Mouse (Mus musculus): ENCODE results near the gene Nr2f6. TPM values are rescaled to one million over a fixed set of nuclear protein-coding genes. Genes with fewer than 3 reads are reported as not detected.

Gene Nr2f6
- polyA plus RNA-seq, 1 experiment from 2014 or later = 24.1 TPM

DNA sequence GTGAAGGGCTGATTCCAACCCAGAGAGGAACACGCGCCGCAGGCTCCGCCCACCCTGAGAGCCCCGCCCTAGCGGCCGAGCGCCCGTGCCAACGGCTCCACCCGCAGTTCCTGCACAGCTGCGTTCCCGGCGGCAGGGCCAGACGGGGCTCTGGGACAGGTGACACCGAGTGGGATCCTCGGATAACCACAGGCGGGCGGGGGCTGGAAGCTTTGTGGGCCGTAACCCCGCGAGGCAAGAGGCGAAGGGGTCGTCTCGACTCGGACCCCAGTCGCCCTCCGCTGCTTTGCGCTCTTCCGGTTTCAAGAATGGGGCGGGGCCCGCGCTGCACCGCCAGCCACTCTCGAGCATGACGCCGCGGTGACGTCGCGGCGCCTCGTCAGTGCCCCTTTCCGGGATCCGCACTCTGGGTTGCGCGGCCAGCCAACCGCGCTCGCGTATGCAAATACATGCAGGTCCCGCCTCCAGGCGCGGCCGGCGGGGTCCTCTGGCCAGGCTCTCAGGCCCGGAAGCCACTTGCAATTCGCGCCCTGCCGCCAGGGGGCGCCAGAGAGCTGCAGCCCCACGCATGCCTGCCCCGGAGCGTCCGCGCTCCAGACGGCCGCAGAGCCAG lies 10.4 kb downstream of the Nr2f6 start, which contains the start of gene Ocel1:
Gene Ocel1, plus strand, starts transcription at position 63 of the 613 bp plus-strand sequence.
- WGBS = under 1% methylated on average over 68 of the region's 68 CpGs
- Histone ChIP-seq H3K27ac (ENCODE audit: low read length) (peak within 1 kb of the TSS; percentile 92), H3K4me2 (ENCODE audit: low read depth, low read length) (peak within 1 kb of the TSS; percentile 55), H3K27me3 (ENCODE audit: control insufficient read depth, insufficient read depth, low read length) (no peaks in the 10 kb centered on the region), H3K9me3 (replicated peaks; ENCODE audit: control insufficient read depth, low read length) (no peaks in the 10 kb centered on the region), H3K4me3 (replicated peaks; ENCODE audit: low read length) (peak within 1 kb of the TSS; percentile 80), H3K4me1 (ENCODE audit: control insufficient read depth, insufficient read depth, low read length) (peaks cover 27% of the 10 kb centered on the region), H3K9ac (ENCODE audit: low read length) (peak within 1 kb of the TSS; percentile 81), H3K36me3 (ENCODE audit: control insufficient read depth, insufficient read depth, low read length) (peaks cover 5% of the 10 kb centered on the region; the same call in 1 of the 2 replicates)
- peak; percentile 88 for ATAC-seq (ENCODE audit: insufficient read depth, low FRiP score)

DNA sequence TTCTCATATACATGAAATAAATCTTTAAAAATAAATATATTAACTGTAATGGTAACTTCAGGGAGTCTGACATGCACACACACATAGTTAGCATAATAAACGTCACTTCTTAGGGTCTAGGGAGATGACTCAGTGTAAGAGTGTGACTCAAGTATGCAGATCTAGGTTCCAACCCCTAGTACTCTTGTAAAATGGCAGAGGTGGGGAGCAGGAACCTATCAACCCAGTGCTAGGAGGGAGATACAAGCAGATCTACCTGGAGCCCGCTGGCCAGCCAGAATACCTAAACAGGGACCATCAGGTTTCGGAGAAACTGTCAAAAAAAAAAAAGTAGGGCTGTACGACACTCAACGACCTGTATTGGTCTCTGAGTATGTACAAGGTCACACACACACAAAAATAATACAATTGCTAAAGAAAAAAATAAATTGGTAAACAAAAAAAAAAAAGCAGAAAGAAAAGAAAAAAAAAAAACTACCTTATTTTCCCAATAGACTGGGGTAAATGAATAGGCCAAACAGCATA lies 11.0 kb downstream of the Nr2f6 start:
- Histone ChIP-seq H3K9me3 (replicated peaks; ENCODE audit: control insufficient read depth, low read length) (no peaks in the 10 kb centered on the region), H3K27me3 (ENCODE audit: control insufficient read depth, insufficient read depth, low read length) (no peaks in the 10 kb centered on the region), H3K4me2 (ENCODE audit: low read depth, low read length) (peak overlapping the region; percentile 55), H3K4me1 (ENCODE audit: control insufficient read depth, insufficient read depth, low read length) (peaks cover 21% of the 10 kb centered on the region), H3K27ac (ENCODE audit: low read length) (peak overlapping the region; percentile 32; the same call in 1 of the 2 replicates), H3K36me3 (ENCODE audit: control insufficient read depth, insufficient read depth, low read length) (peaks cover 5% of the 10 kb centered on the region; the same call in 1 of the 2 replicates), H3K4me3 (replicated peaks; ENCODE audit: low read length) (peak overlapping the region; percentile 80), H3K9ac (ENCODE audit: low read length) (peak overlapping the region; percentile 81)
- ATAC-seq (ENCODE audit: insufficient read depth, low FRiP score) = no peak
- WGBS = 17% methylated on average over 5 of the region's 5 CpGs

DNA sequence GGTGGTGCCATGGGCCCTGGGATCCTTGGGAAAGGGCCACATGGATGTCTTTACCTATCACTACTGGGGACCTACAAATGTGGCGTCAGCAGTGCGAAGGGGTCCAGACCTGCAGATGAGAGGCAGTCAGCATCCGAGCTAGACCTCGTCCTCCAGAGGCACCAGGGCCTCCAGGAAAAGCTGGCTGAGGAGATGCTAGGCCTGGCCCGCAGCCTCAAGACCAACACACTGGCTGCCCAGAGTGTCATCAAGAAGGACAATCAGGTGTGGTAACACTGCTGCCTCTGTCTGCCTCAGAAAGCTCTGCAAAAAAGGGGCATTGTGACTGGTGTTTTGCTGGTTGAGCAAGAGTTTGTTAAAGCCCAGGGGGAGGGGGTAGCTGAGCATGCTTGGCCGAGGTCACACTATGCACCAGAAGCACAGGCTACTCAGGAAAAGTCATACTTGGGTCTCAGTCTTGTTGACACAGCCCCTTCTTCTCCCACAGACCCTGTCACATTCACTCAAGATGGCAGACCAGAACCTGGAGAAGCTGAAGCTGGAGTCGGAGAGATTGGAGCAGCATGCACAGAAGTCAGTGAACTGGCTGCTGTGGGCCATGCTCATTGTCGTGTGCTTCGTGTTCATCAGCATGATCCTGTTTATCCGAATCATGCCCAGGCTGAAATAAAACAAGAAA lies 12.6 kb downstream of the Nr2f6 start:
- Histone ChIP-seq H3K36me3 (ENCODE audit: control insufficient read depth, insufficient read depth, low read length) (peaks cover 5% of the 10 kb centered on the region; the same call in 1 of the 2 replicates), H3K4me2 (ENCODE audit: low read depth, low read length) (no peak overlapping the region), H3K27ac (ENCODE audit: low read length) (no peak overlapping the region), H3K9me3 (replicated peaks; ENCODE audit: control insufficient read depth, low read length) (no peaks in the 10 kb centered on the region), H3K4me1 (ENCODE audit: control insufficient read depth, insufficient read depth, low read length) (peaks cover 15% of the 10 kb centered on the region), H3K4me3 (replicated peaks; ENCODE audit: low read length) (no peak overlapping the region), H3K27me3 (ENCODE audit: control insufficient read depth, insufficient read depth, low read length) (no peaks in the 10 kb centered on the region), H3K9ac (ENCODE audit: low read length) (no peak overlapping the region)
- 93% methylated on average over 10 of the region's 10 CpGs for WGBS
- ATAC-seq (ENCODE audit: insufficient read depth, low FRiP score) = no peak

DNA sequence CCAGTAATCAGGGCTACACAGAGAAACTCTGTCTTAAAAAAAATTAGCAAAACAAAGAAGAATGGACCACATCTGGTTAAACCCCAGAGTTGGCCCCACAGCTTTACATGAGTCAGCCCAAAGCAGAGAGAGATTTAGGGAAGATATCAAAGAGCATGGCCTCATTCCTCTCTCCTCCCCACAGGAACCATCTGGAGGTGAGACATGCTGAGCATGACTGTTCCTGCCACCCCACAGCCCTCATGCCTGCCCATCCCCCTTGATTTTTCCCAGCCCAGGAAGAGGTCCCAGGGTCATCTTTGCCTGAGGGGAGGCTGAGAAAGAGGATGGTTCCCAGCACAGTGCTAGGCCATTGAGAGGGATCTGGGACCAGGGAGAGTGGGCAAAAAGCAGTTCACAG lies 13.4 kb downstream of the Nr2f6 start:
- Histone ChIP-seq H3K36me3 (ENCODE audit: control insufficient read depth, insufficient read depth, low read length) (no peaks in the 10 kb centered on the region), H3K4me2 (ENCODE audit: low read depth, low read length) (no peak overlapping the region), H3K27me3 (ENCODE audit: control insufficient read depth, insufficient read depth, low read length) (no peaks in the 10 kb centered on the region), H3K9ac (ENCODE audit: low read length) (peak overlapping the region; percentile 83; the same call in 1 of the 2 replicates), H3K27ac (ENCODE audit: low read length) (peak overlapping the region; percentile 92; the same call in 1 of the 2 replicates), H3K4me1 (ENCODE audit: control insufficient read depth, insufficient read depth, low read length) (peaks cover 15% of the 10 kb centered on the region), H3K4me3 (replicated peaks; ENCODE audit: low read length) (no peak overlapping the region), H3K9me3 (replicated peaks; ENCODE audit: control insufficient read depth, low read length) (no peaks in the 10 kb centered on the region)
- no peak for ATAC-seq (ENCODE audit: insufficient read depth, low FRiP score)

DNA sequence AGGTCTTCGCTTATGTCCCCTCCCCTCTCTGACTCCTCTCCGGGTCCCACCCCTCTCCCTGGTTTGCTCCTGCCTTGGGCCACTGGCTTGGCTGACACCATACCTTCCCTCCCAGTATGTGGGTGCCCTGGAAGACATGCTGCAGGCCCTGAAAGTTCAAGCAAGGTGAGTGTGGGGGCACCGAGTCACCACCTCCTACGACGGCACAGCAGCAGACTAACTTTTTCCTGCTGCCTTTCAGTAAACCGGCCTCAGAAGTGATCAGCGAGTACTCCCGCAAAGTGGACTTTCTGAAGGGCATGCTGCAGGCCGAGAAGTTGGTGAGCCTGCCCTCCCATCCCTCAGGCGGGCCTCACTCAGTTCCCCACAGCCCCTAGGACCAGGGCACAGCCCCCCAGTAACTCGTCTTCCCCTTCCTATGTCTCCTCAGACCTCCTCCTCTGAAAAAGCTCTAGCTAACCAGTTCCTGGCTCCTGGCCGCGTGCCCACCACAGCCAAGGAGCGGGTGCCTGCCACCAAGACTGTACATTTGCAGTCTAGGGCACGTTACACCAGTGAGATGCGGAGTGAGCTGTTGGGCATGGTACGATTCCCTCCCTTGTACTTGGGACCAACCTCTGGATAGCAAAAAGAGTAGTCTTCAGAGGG lies 14.1 kb downstream of the Nr2f6 start:
- Histone ChIP-seq H3K27me3 (ENCODE audit: control insufficient read depth, insufficient read depth, low read length) (no peaks in the 10 kb centered on the region), H3K4me2 (ENCODE audit: low read depth, low read length) (peak overlapping the region; percentile 78), H3K36me3 (ENCODE audit: control insufficient read depth, insufficient read depth, low read length) (no peaks in the 10 kb centered on the region), H3K4me3 (replicated peaks; ENCODE audit: low read length) (peak overlapping the region; percentile 69), H3K9ac (ENCODE audit: low read length) (peak overlapping the region; percentile 83), H3K4me1 (ENCODE audit: control insufficient read depth, insufficient read depth, low read length) (peaks cover 15% of the 10 kb centered on the region), H3K9me3 (replicated peaks; ENCODE audit: control insufficient read depth, low read length) (no peaks in the 10 kb centered on the region), H3K27ac (ENCODE audit: low read length) (peak overlapping the region; percentile 92)
- WGBS = 35% methylated on average over 17 of the region's 17 CpGs
- no peak for ATAC-seq (ENCODE audit: insufficient read depth, low FRiP score)

DNA sequence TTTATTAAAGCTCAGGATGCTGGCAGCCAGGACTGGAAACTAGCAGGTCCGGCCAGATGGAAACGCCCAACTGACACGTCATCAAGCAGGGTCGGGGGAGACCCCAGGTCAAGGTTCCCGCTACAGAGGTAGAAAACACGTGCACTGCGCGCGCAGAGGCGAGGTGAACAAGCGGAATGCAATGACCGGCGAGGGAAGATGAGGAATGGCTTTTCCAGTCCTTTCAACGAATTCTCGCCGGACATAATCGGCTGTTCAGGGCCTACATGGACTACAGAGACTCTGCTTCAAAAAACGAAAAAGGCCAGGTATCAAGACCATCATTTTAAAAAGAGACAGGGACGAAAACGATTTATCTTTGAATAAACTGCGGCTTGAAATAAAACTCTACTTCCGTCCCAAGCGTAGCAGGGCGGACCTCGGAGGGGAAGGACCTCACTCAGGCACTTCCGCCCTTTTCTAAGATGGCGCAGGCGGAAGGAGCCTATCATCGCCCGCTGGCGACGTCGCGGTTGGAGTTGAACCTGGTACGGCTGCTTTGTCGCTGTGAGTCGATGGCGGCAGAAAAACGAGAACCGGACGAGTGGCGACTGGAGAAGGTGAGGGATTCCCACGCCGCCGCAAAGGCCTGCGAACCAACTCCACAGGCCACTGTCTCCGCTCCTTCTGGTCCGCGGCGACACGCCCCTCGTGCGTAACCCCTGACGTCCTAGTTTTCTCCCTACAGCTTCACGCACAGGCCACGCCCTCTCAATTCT lies 14.8 kb downstream of the Nr2f6 start, which contains the start of gene Use1:
Gene Use1, plus strand, starts transcription at position 78 of the 758 bp plus-strand sequence.
- under 1% methylated on average over 56 of the region's 56 CpGs for WGBS
- H3K27me3 ChIP-seq (ENCODE audit: control insufficient read depth, insufficient read depth, low read length) = no peaks in the 10 kb centered on the region

DNA sequence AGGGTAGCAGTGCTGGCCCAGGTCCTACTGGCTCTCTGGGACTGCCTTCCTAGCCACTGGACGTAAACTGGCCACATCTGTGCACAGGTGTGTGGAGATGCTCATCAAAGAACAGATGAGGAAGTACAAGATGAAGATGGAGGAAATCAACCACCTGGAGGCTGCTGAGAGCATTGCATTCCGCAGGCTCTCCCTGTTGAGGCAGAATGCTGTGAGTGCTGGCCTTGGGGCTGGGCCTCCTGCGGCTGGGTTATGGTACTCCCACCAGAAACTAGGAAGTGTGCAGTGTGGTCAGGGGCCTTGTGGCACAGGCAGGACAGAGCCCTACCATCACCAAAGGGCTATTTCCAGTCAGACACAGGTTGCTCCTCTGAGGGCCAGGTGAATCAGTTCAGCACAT lies 23.7 kb downstream of the Nr2f6 start:
- no peaks in the 10 kb centered on the region for H3K9me3 ChIP-seq (replicated peaks; ENCODE audit: control insufficient read depth, low read length)
- H3K9ac ChIP-seq (ENCODE audit: low read length) = no peak overlapping the region
- WGBS = 75% methylated on average over 3 of the region's 3 CpGs
- H3K4me2 ChIP-seq (ENCODE audit: low read depth, low read length) = no peak overlapping the region
- H3K4me3 ChIP-seq (replicated peaks; ENCODE audit: low read length) = no peak overlapping the region
- no peak for ATAC-seq (ENCODE audit: insufficient read depth, low FRiP score)
- H3K4me1 ChIP-seq (ENCODE audit: control insufficient read depth, insufficient read depth, low read length) = no peaks in the 10 kb centered on the region
- H3K27ac ChIP-seq (ENCODE audit: low read length) = no peak overlapping the region
- H3K27me3 ChIP-seq (ENCODE audit: control insufficient read depth, insufficient read depth, low read length) = no peaks in the 10 kb centered on the region
- peaks cover 25% of the 10 kb centered on the region for H3K36me3 ChIP-seq (ENCODE audit: control insufficient read depth, insufficient read depth, low read length)

More for the DNA sequence above, 14.8 kb downstream of the Nr2f6 start, which contains the start of gene Use1:
- H3K4me1 ChIP-seq (ENCODE audit: control insufficient read depth, insufficient read depth, low read length) = peaks cover 15% of the 10 kb centered on the region
- H3K36me3 ChIP-seq (ENCODE audit: control insufficient read depth, insufficient read depth, low read length) = no peaks in the 10 kb centered on the region
- peak within 1 kb of the TSS; percentile 83 for H3K9ac ChIP-seq (ENCODE audit: low read length)
- peak within 1 kb of the TSS; percentile 69 for H3K4me3 ChIP-seq (replicated peaks; ENCODE audit: low read length)
- ATAC-seq (ENCODE audit: insufficient read depth, low FRiP score) = peak; percentile 89
- no peaks in the 10 kb centered on the region for H3K9me3 ChIP-seq (replicated peaks; ENCODE audit: control insufficient read depth, low read length)
- peak within 1 kb of the TSS; percentile 78 for H3K4me2 ChIP-seq (ENCODE audit: low read depth, low read length)
- H3K27ac ChIP-seq (ENCODE audit: low read length) = peak within 1 kb of the TSS; percentile 92

DNA sequence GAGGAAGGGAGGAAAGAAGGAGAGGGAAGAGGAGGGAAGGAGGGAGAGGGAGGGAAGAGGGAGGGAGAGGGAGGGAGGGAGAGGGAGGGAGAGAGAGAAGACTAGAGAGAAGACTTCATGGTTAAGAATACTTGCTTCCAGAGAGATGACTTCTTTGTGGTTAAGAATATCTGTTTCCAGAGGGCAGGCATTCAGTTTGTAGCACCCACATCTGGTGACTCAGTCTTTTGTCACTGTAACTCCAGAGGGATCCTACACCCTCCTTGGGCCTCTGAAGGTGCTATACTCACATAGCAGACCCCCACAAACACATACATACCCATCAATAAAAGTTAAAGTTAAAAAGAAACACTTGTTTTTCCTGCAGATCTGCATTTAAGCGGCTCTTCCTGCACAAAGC lies 30.2 kb downstream of the Nr2f6 start:
- no peak overlapping the region for H3K27ac ChIP-seq (ENCODE audit: low read length)
- no peak overlapping the region for H3K4me3 ChIP-seq (replicated peaks; ENCODE audit: low read length)
- 89% methylated on average over 1 of the region's 1 CpGs for WGBS
- H3K27me3 ChIP-seq (ENCODE audit: control insufficient read depth, insufficient read depth, low read length) = no peaks in the 10 kb centered on the region
- no peak overlapping the region for H3K4me2 ChIP-seq (ENCODE audit: low read depth, low read length)
- ATAC-seq (ENCODE audit: insufficient read depth, low FRiP score) = no peak
- H3K36me3 ChIP-seq (ENCODE audit: control insufficient read depth, insufficient read depth, low read length) = peaks cover 28% of the 10 kb centered on the region
- H3K4me1 ChIP-seq (ENCODE audit: control insufficient read depth, insufficient read depth, low read length) = no peaks in the 10 kb centered on the region
- no peak overlapping the region for H3K9ac ChIP-seq (ENCODE audit: low read length)
- no peaks in the 10 kb centered on the region for H3K9me3 ChIP-seq (replicated peaks; ENCODE audit: control insufficient read depth, low read length)

All from stomach, embryonic 16.5 days (tissue).